Mouse (Mus musculus): ENCODE results near the gene Chit1. TPM values are rescaled to one million over a fixed set of nuclear protein-coding genes. Genes with fewer than 3 reads are reported as not detected.

Chit1 gene
- total and polyA plus RNA-seq, 3 experiments, result not detected

DNA sequence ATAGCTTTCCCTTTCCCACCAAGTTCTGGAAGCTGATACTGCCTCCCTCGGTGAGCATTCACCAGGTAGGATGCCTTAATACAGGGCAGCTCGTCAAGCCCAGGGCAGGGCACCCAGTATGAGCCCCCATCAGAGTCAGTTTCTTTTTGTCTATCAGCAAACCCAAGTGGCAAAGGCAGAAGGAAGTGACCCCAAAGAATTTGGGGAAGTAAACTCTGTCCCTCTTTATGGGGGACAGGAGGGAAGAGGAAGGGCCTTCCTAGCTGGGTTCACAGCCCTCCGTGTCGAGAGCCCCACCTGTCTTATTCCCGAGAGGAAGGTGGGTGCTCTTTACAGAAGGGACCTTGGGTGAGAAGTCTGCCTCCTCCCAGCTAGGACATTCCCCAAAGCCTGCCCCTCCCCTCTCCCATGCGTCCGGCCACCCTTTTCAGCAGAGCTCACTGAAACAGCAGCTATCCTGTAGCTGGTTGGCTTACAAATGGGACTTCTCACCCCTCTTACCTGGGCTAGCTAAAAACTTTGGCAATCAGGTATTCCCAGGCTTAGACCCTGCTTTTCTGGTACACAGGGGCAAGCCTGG, 15.9 kb upstream of the Chit1 start:
- peak; percentile 64 for DNase-seq (ENCODE audit: low read depth, low spot score)
- Histone ChIP-seq H3K36me3 (ENCODE audit: control insufficient read depth in 1 of 2, insufficient read depth in 2 of 2, low read length in 2 of 2) (peaks cover 0 to 37% of the 10 kb centered on the region in 2 experiments; a peak in 2 of 4 replicates), H3K4me3 (ENCODE audit: control insufficient read depth in 1 of 2, insufficient read depth in 1 of 2, low read depth in 2 of 2, low read length in 2 of 2) (peak overlapping the region; percentile 7 to 32; a peak in 3 of 4 replicates), H3K9ac (ENCODE audit: control insufficient read depth, low read depth, low read length, poor library complexity, severe bottlenecking) (peak overlapping the region; percentile 52), H3K79me2 (ENCODE audit: control insufficient read depth, insufficient read depth, low read length, poor library complexity) (no peaks in the 10 kb centered on the region; the same call in 1 of the 2 replicates), H3K9me3 (replicated peaks; ENCODE audit: insufficient read depth, low read length) (no peaks in the 10 kb centered on the region), H3K27me3 (ENCODE audit: control insufficient read depth in 1 of 2, insufficient read depth in 2 of 2, low read length in 2 of 2) (no peaks in the 10 kb centered on the region), H3K27ac (ENCODE audit: control insufficient read depth, low read depth, low read length) (peak overlapping the region; percentile 56), H3K4me1 (ENCODE audit: control insufficient read depth in 1 of 2, insufficient read depth in 2 of 2, low read length in 2 of 2) (peaks cover 9 to 66% of the 10 kb centered on the region in 2 experiments)
- TF ChIP-seq TCF12 (IDR thresholded peaks at IDR 0.05; ENCODE audit: low read depth, low read length) (no peak), POLR2AphosphoS2 (IDR thresholded peaks at IDR 0.05; ENCODE audit: low read length) (no peak), GATA1 (IDR thresholded peaks at IDR 0.05; ENCODE audit: low read depth, low read length) (no peak), ZKSCAN1 (IDR thresholded peaks at IDR 0.05; ENCODE audit: low read depth, low read length) (no peak), MYC (IDR thresholded peaks at IDR 0.05; ENCODE audit: low read depth, low read length) (no peak), USF2 (IDR thresholded peaks at IDR 0.05; ENCODE audit: borderline replicate concordance in 1 of 2, insufficient read depth in 1 of 2, low read depth in 1 of 2, low read length in 2 of 2) (no peak), CHD1 (IDR thresholded peaks at IDR 0.05; ENCODE audit: low read depth, low read length) (no peak), MAX (IDR thresholded peaks at IDR 0.05; ENCODE audit: low read length) (no peak), CTCF (IDR thresholded peaks at IDR 0.05 in 2 of 3, conservative IDR thresholded peaks at IDR 0.05 in 1 of 3; ENCODE audit: control insufficient read depth in 1 of 3, insufficient read depth in 1 of 3, low read depth in 2 of 3, low read length in 3 of 3, poor library complexity in 1 of 3, severe bottlenecking in 1 of 3) (no peak), RCOR1 (IDR thresholded peaks at IDR 0.05; ENCODE audit: low read depth, low read length) (no peak), USF1 (IDR thresholded peaks at IDR 0.05; ENCODE audit: low read depth, low read length) (no peak), BHLHE40 (IDR thresholded peaks at IDR 0.05; ENCODE audit: borderline replicate concordance, low read depth, low read length) (no peak), JUND (IDR thresholded peaks at IDR 0.05; ENCODE audit: low read depth, low read length) (no peak), UBTF (IDR thresholded peaks at IDR 0.05; ENCODE audit: borderline replicate concordance, insufficient read depth, low read depth, low read length) (no peak), POLR2A (IDR thresholded peaks at IDR 0.05; ENCODE audit: control insufficient read depth in 1 of 2, insufficient read depth in 1 of 2, low read depth in 1 of 2, low read length in 2 of 2, poor library complexity in 1 of 2) (no peak), POLR2AphosphoS5 (IDR thresholded peaks at IDR 0.05; ENCODE audit: borderline replicate concordance, low read depth, low read length) (no peak)

- H3K9ac ChIP-seq (ENCODE audit: control insufficient read depth, low read depth, low read length, poor library complexity, severe bottlenecking), result peak overlapping the region; percentile 52
- H3K36me3 ChIP-seq (ENCODE audit: control insufficient read depth in 1 of 2, insufficient read depth in 2 of 2, low read length in 2 of 2), result peaks cover 0 to 37% of the 10 kb centered on the region in 2 experiments; a peak in 2 of 4 replicates
- no peak for TF ChIP-seq MAX (IDR thresholded peaks at IDR 0.05; ENCODE audit: low read length)
- no peaks in the 10 kb centered on the region; the same call in 1 of the 2 replicates for H3K79me2 ChIP-seq (ENCODE audit: control insufficient read depth, insufficient read depth, low read length, poor library complexity)
- no peaks in the 10 kb centered on the region for H3K27me3 ChIP-seq (ENCODE audit: control insufficient read depth in 1 of 2, insufficient read depth in 2 of 2, low read length in 2 of 2)
- no peaks in the 10 kb centered on the region for H3K9me3 ChIP-seq (replicated peaks; ENCODE audit: insufficient read depth, low read length)
- H3K27ac ChIP-seq (ENCODE audit: control insufficient read depth, low read depth, low read length), result peak overlapping the region; percentile 19
- DNase-seq (ENCODE audit: low read depth, low spot score), result no peak
- H3K4me1 ChIP-seq (ENCODE audit: control insufficient read depth in 1 of 2, insufficient read depth in 2 of 2, low read length in 2 of 2), result peaks cover 9 to 66% of the 10 kb centered on the region in 2 experiments
- H3K4me3 ChIP-seq (ENCODE audit: control insufficient read depth in 1 of 2, insufficient read depth in 1 of 2, low read depth in 2 of 2, low read length in 2 of 2), result peak overlapping the region; percentile 25 to 67; a peak in 3 of 4 replicates
These were observed 15.3 kb upstream of the Chit1 start for GRCm38 (mm10) chr1:134095721-134096120.

Measured in MEL (cell line).